ENCODE assay signal across 29 mouse cellular contexts in the genomic region with DNA sequence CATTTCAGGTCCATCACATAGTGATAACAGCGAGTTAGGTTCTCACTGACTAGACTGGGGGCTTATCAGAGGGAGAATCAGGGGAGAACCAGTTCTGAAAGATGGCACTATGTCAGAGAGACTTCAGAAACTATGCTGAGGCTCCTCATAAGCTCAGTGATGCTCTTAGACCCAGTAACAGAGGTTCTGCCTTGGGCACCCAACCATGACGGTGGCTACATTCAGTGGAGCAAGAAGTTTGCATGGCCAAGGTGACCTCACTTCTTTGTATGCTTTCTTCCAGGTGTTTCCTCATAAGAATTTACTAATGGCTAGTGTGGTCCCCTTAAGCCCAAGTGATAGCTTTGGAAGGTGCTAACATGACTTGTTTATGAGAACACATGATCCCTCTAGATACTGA. TPM values are rescaled to one million over a fixed set of nuclear protein-coding genes. Genes with fewer than 3 reads are reported as not detected.
DNase-seq lines count a peak whose midpoint lies in the region; TF ChIP-seq lines count a peak whose summit lies in the region.
"Had no signal": no experiment of that assay in that cellular context is flagged by ENCODE, and none has a peak within 500 bp of the region (broad histone marks: within the 10 kb centered on the region; RNA-seq: fewer than 3 reads in every experiment).

No protein-coding gene starts in this region.

- H3K79me2 ChIP-seq in CH12.LX (replicated peaks; ENCODE audit: control insufficient read depth, extremely low read depth, insufficient read depth, poor library complexity, severe bottlenecking): no peaks in the 10 kb centered on the region

- dilution Hi-C loops in CH12.LX (cut with MboI; ENCODE audit: extremely low pct_ligation_motif_present, extremely low pct_unique_long_range_greater_than_20kb, low sequenced_read_pairs): no loop called here

- no peak for TF ChIP-seq RAD21 in CH12.LX (IDR thresholded peaks at IDR 0.05; ENCODE audit: low read depth, low read length)

- H3K36me3 ChIP-seq in heart, embryonic 10.5 days: no peaks in the 10 kb centered on the region
- H3K36me3 ChIP-seq in kidney, adult 2 months (ENCODE audit: control insufficient read depth, insufficient read depth, low read length): no peaks in the 10 kb centered on the region
- no peaks in the 10 kb centered on the region for H3K36me3 ChIP-seq in CH12.LX (replicated peaks in 1 of 2; ENCODE audit: control insufficient read depth in 1 of 2, insufficient read depth in 1 of 2, low read length in 1 of 2)
- H3K36me3 ChIP-seq: embryonic facial prominence, embryonic 13.5 days; embryonic facial prominence, embryonic 15.5 days; forebrain, embryonic 10.5 days; forebrain, embryonic 12.5 days had no signal

- H3K9ac ChIP-seq in CH12.LX (ENCODE audit: insufficient read depth, low read depth): no peak overlapping the region
- H3K9ac ChIP-seq: embryonic facial prominence, embryonic 13.5 days; embryonic facial prominence, embryonic 15.5 days; forebrain, embryonic 12.5 days had no signal

- no peaks in the 10 kb centered on the region for H3K27me3 ChIP-seq in heart, embryonic 10.5 days (ENCODE audit: insufficient read depth, poor library complexity, severe bottlenecking)
- no peaks in the 10 kb centered on the region for H3K27me3 ChIP-seq in kidney, adult 2 months (replicated peaks; ENCODE audit: control insufficient read depth, insufficient read depth, low read length)
- no peaks in the 10 kb centered on the region for H3K27me3 ChIP-seq in CH12.LX (replicated peaks)
- H3K27me3 ChIP-seq: embryonic facial prominence, embryonic 13.5 days; embryonic facial prominence, embryonic 15.5 days; forebrain, embryonic 12.5 days had no signal

- 0 out of 2 replicates have a peak overlapping the region, but pooled peaks have one; percentile 31 for H3K27ac ChIP-seq in heart, embryonic 10.5 days
- no peak overlapping the region for H3K27ac ChIP-seq in kidney, adult 2 months (ENCODE audit: insufficient read depth, low read depth, low read length)
- no peak overlapping the region for H3K27ac ChIP-seq in CH12.LX (ENCODE audit: insufficient read depth, low read depth)
- H3K27ac ChIP-seq: embryonic facial prominence, embryonic 13.5 days; embryonic facial prominence, embryonic 15.5 days; forebrain, embryonic 10.5 days; forebrain, embryonic 12.5 days had no signal

- in situ Hi-C loops in CH12.LX (cut with MboI; ENCODE audit: low pct_ligation_motif_present, low pct_unique_long_range_greater_than_20kb, low sequenced_read_pairs): no loop called here

- H3K4me3 ChIP-seq in heart, embryonic 10.5 days: no peak overlapping the region
- no peak overlapping the region for H3K4me3 ChIP-seq in kidney, adult 2 months (ENCODE audit: insufficient read depth, low read depth, low read length)
- H3K4me3 ChIP-seq in CH12.LX (replicated peaks in 1 of 3; ENCODE audit: low read depth in 2 of 3, low read length in 2 of 3, poor library complexity in 1 of 3): no peak overlapping the region
- H3K4me3 ChIP-seq: embryonic facial prominence, embryonic 13.5 days; embryonic facial prominence, embryonic 15.5 days; erythroblast, embryonic 14.5 days; forebrain, embryonic 10.5 days; forebrain, embryonic 12.5 days had no signal

- no peak overlapping the region for H3K4me2 ChIP-seq in CH12.LX (ENCODE audit: insufficient read depth, low read depth, poor library complexity, severe bottlenecking)
- H3K4me2 ChIP-seq: embryonic facial prominence, embryonic 13.5 days; embryonic facial prominence, embryonic 15.5 days; forebrain, embryonic 12.5 days had no signal

- TF ChIP-seq CTCF in kidney, adult 2 months (conservative IDR thresholded peaks at IDR 0.05; ENCODE audit: insufficient read depth, insufficient read length, low read depth, low read length): no peak
- TF ChIP-seq CTCF in CH12.LX (conservative IDR thresholded peaks at IDR 0.05 in 1 of 2, IDR thresholded peaks at IDR 0.05 in 1 of 2; ENCODE audit: low read depth in 2 of 2, low read length in 2 of 2): no peak

- no peaks in the 10 kb centered on the region for H3K9me3 ChIP-seq in heart, embryonic 10.5 days
- H3K9me3 ChIP-seq in CH12.LX (replicated peaks; ENCODE audit: low read length): no peaks in the 10 kb centered on the region
- H3K9me3 ChIP-seq: embryonic facial prominence, embryonic 13.5 days; embryonic facial prominence, embryonic 15.5 days; forebrain, embryonic 10.5 days; forebrain, embryonic 12.5 days had no signal

- intact Hi-C loops in heart, postnatal 36 days (cut with DNase I): no loop called here

- DNase-seq in heart, embryonic 10.5 days (ENCODE audit: low spot score): peak; percentile 35
- DNase-seq in heart, postnatal 36 days: no peak
- peak; percentile 11 for DNase-seq in kidney, adult 2 months
- DNase-seq in kidney, postnatal 25 days: no peak
- peak; percentile 51 for DNase-seq in CH12.LX (ENCODE audit: extremely low read depth)
- DNase-seq in lung, postnatal 25 days (ENCODE audit: low spot score): no peak
- no peak for DNase-seq in cerebellum, adult 11 months
- DNase-seq: adrenal gland, adult 8-10 months; adrenal gland, postnatal 14 days; adrenal gland, postnatal 36 days; B cell, adult 2 months; cerebellum, adult 18-20 months; cerebellum, adult 8-10 months; cerebellum, adult 9-11 months; cerebellum, postnatal 14 days; cerebellum, postnatal 36 days; embryo, embryonic 11 days had no signal

- H3K4me1 ChIP-seq in heart, embryonic 10.5 days: peaks cover 20% of the 10 kb centered on the region
- H3K4me1 ChIP-seq in kidney, adult 2 months (ENCODE audit: control insufficient read depth, insufficient read depth, low read length): no peaks in the 10 kb centered on the region
- peaks cover 4 to 32% of the 10 kb centered on the region in 2 experiments; a peak in 2 of 4 replicates for H3K4me1 ChIP-seq in CH12.LX (ENCODE audit: control insufficient read depth in 1 of 2, insufficient read depth in 2 of 2)
- H3K4me1 ChIP-seq: embryonic facial prominence, embryonic 15.5 days; forebrain, embryonic 10.5 days had no signal

- 86% methylated on average over 2 of the region's 2 CpGs for WGBS in heart, embryonic 10.5 days
- 60% methylated on average over 2 of the region's 2 CpGs for WGBS in kidney, adult 2 months

- no peak for TF ChIP-seq POLR2A in kidney, adult 2 months (IDR thresholded peaks at IDR 0.05; ENCODE audit: low read depth, low read length)
- TF ChIP-seq POLR2A in CH12.LX (IDR thresholded peaks at IDR 0.05; ENCODE audit: low read depth, low read length): no peak

- TF ChIP-seq EP300 in CH12.LX (IDR thresholded peaks at IDR 0.05; ENCODE audit: low read length): peak; percentile 18; the same call in 1 of the 2 replicates

TF ChIP-seq in CH12.LX, 34 proteins besides CTCF, POLR2A, EP300 and RAD21:
- no peak for TF ChIP-seq ZKSCAN1 (IDR thresholded peaks at IDR 0.05; ENCODE audit: borderline replicate concordance, low read depth, low read length)
- no peak for TF ChIP-seq TCF12 (IDR thresholded peaks at IDR 0.05; ENCODE audit: low read depth, low read length)
- no peak for TF ChIP-seq RCOR1 (conservative IDR thresholded peaks at IDR 0.05; ENCODE audit: low read depth, low read length)
- TF ChIP-seq JUN (IDR thresholded peaks at IDR 0.05; ENCODE audit: insufficient read depth, low read depth, low read length): no peak
- peak; percentile 74; the same call in 1 of the 2 replicates for TF ChIP-seq PAX5 (IDR thresholded peaks at IDR 0.05; ENCODE audit: low read length)
- no peak for TF ChIP-seq E2F4 (IDR thresholded peaks at IDR 0.05; ENCODE audit: insufficient replicate concordance, low read depth, low read length)
- TF ChIP-seq ETS1 (conservative IDR thresholded peaks at IDR 0.05; ENCODE audit: low read depth, low read length): 0 out of 2 replicates have a peak, but pooled peaks have one; percentile 13

RNA-seq across cellular contexts. Expression of a gene that starts 38.7 kb away (rescaled TPM):
- polyA plus RNA-seq in heart, embryonic 10.5 days (2016; fragmentation: Nextera tagmentation; extraction: Ambion mirVana): not detected in 2 replicates
- total RNA-seq in heart, postnatal 36 days (2021): not detected
- polyA plus RNA-seq in kidney, adult 2 months (2012; rRNA removed): not detected in 2 replicates
- total RNA-seq in CH12.LX (2012; rRNA removed) (not detected in 2 replicates), CH12.LX (2014; rRNA removed) (not detected in 2 replicates)
- not detected in 2 replicates for polyA plus RNA-seq in CH12.LX (2012; ENCODE audit: insufficient read length, low read depth)
- total RNA-seq: adrenal gland, adult 8-10 months; adrenal gland, postnatal 14 days; common myeloid progenitor, adult 5-6 weeks; ES-E14; MEL had no signal
- polyA plus RNA-seq: CD4-positive, CD25-positive, alpha-beta regulatory T cell, adult 4 months; embryonic facial prominence, embryonic 11.5 days; embryonic facial prominence, embryonic 13.5 days; erythroblast, embryonic 14.5 days; forebrain, embryonic 10.5 days; forebrain, embryonic 12.5 days; forebrain, embryonic 14.5 days; forebrain, embryonic 16.5 days had no signal

Comparison
In these comparisons a context has a peak if more than half of its experiments do, and no peak if none do; other contexts are left out.
1. DNase-seq: peak in heart, embryonic 10.5 days (single experiment), kidney, adult 2 months (single experiment) and CH12.LX (single experiment); none in heart, postnatal 36 days (0 of 2), kidney, postnatal 25 days (0 of 2), lung, postnatal 25 days (single experiment) and cerebellum, adult 11 months (single experiment).